Mouse (Mus musculus) left cerebral cortex, adult 18-20 months (tissue): ENCODE measurements at regions not wholly inside any gene's neighbourhood (a gene's known extent, or its start where the extent isn't known, plus 50 kb on each side); places are given as distances from the start of the nearest gene placed in this dataset.

Experiments used
- DNase-seq, 2 experiments: peaks; one replicate each; pipeline ENCODE4 v3.0.0; 2021 to 2022; ENCODE audit warnings: low spot score in 2 of 2, mixed read lengths in 1 of 2

GRCm38 (mm10) chr14:66584699-66585098 lies 575.7 kb upstream of the Gulo start:
- no peak for DNase-seq

GRCm38 (mm10) chr14:66579904-66580492 lies 571.0 kb upstream of the Gulo start:
- no peak for DNase-seq

GRCm38 (mm10) chr14:66566600-66566999 lies 557.6 kb upstream of the Gulo start:
- no peak for DNase-seq

- no peak for DNase-seq
Observed at GRCm38 (mm10) chr14:66562744-66563143, 553.7 kb upstream of the Gulo start.

GRCm38 (mm10) chr14:66561715-66562114 lies 552.7 kb upstream of the Gulo start:
- no peak for DNase-seq

- DNase-seq = no peak
Observed at GRCm38 (mm10) chr14:66561042-66561590, 552.1 kb upstream of the Gulo start.

- DNase-seq = peak; percentile 38 to 57
Observed at GRCm38 (mm10) chr14:66558393-66558792, 549.4 kb upstream of the Gulo start.

GRCm38 (mm10) chr14:66557631-66558030 lies 548.6 kb upstream of the Gulo start:
- peak; percentile 22 to 24 for DNase-seq

- no peak for DNase-seq
Observed at GRCm38 (mm10) chr14:66538498-66538897, 529.5 kb upstream of the Gulo start.

GRCm38 (mm10) chr14:66534671-66535070 lies 525.7 kb upstream of the Gulo start:
- no peak for DNase-seq

GRCm38 (mm10) chr14:66528135-66528534 lies 519.1 kb upstream of the Gulo start:
- DNase-seq = no peak

- peak; percentile 21 to 39 for DNase-seq
Observed at GRCm38 (mm10) chr14:66527061-66527460, 518.1 kb upstream of the Gulo start.

- DNase-seq = peak in 1 of 2 experiments; percentile 43
Observed at GRCm38 (mm10) chr14:66522856-66523400, 513.9 kb upstream of the Gulo start.

- no peak for DNase-seq
Observed at GRCm38 (mm10) chr14:66521836-66522629, 513.0 kb upstream of the Gulo start.

GRCm38 (mm10) chr14:66516770-66517169 lies 507.8 kb upstream of the Gulo start:
- DNase-seq = no peak

GRCm38 (mm10) chr14:66510750-66511149 lies 501.7 kb upstream of the Gulo start:
- no peak for DNase-seq

GRCm38 (mm10) chr14:66510218-66510617 lies 501.2 kb upstream of the Gulo start:
- DNase-seq = no peak

- no peak for DNase-seq
Observed at GRCm38 (mm10) chr14:66509706-66510105, 500.7 kb upstream of the Gulo start.

GRCm38 (mm10) chr14:66501995-66502394 lies 493.0 kb upstream of the Gulo start:
- no peak for DNase-seq

GRCm38 (mm10) chr14:66499896-66500295 lies 490.9 kb upstream of the Gulo start:
- DNase-seq = peak; percentile 50 to 71

GRCm38 (mm10) chr14:66495146-66495545 lies 486.1 kb upstream of the Gulo start:
- DNase-seq = no peak

GRCm38 (mm10) chr14:66494518-66494923 lies 485.5 kb upstream of the Gulo start:
- peak; percentile 66 to 82 for DNase-seq
